In the genomic region with DNA sequence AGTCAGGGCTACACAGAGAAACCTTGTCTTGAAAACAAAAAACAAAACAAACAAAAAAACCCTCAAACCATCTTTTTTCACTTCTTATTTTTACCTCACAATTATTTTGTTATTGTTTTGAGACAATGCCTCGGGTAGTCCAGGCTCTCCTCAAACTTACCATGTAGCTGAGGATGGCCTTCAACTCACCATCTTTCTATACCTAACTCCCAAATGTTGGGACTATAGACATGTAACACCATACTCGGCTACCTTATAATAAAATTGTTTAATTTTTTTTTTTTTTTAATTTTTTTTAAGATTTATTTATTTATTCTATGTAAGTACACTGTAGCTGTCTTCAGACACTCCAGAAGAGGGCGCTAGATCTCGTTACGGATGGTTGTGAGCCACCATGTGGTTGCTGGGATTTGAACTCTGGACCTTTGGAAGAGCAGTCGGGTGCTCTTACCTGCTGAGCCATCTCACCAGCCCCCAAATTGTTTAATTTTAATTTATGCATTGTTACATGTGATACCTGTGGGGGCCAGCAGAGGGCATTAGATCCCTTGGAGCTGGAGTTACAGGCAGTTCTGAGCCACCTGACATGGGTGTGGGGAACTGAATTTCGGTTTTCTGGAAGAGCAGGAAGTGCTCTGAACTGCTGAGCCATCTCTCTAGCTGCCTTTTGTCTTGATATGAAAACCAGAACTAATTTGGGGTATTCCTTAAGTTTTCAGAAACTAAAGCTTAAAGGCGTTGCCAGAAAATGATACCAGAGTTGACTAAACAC, we compare ENCODE assay signal across 8 mouse cellular contexts. TPM values are rescaled to one million over a fixed set of nuclear protein-coding genes. Genes with fewer than 3 reads are reported as not detected.
DNase-seq lines count a peak whose midpoint lies in the region; ATAC-seq lines count a peak whose summit lies in the region.

No protein-coding gene starts in this region.

- no peak overlapping the region for H3K4me2 ChIP-seq in forebrain, embryonic 13.5 days
- H3K4me2 ChIP-seq in intestine, embryonic 14.5 days (ENCODE audit: low read length): no peak overlapping the region

- H3K9ac ChIP-seq in forebrain, embryonic 13.5 days: no peak overlapping the region
- H3K9ac ChIP-seq in intestine, embryonic 14.5 days (ENCODE audit: low read length): no peak overlapping the region

- H3K9me3 ChIP-seq in forebrain, embryonic 13.5 days (replicated peaks): no peaks in the 10 kb centered on the region
- H3K9me3 ChIP-seq in intestine, embryonic 14.5 days (ENCODE audit: control insufficient read depth, low read length): no peaks in the 10 kb centered on the region
- H3K9me3 ChIP-seq in limb, embryonic 10.5 days (replicated peaks): no peaks in the 10 kb centered on the region

- peaks cover 7% of the 10 kb centered on the region for H3K4me1 ChIP-seq in forebrain, embryonic 13.5 days
- no peaks in the 10 kb centered on the region for H3K4me1 ChIP-seq in intestine, embryonic 14.5 days (replicated peaks; ENCODE audit: control insufficient read depth, insufficient read depth, low read length)
- H3K4me1 ChIP-seq in limb, embryonic 10.5 days: peaks cover 3% of the 10 kb centered on the region

- peak; percentile 59 for DNase-seq in right cerebral cortex, adult 18-20 months
- no peak for DNase-seq in right cerebral cortex, postnatal 25 days
- peak; percentile 53 for DNase-seq in c-Kit-positive CD71-positive TER-119-negative erythroid progenitor cells, embryonic 14.5 days (ENCODE audit: low read depth)
- peak; percentile 71 for DNase-seq in intestine, embryonic 14.5 days (ENCODE audit: low spot score)
- DNase-seq in limb, embryonic 10.5 days (ENCODE audit: low spot score): peak; percentile 68
- peak; percentile 79 for DNase-seq in thymus, postnatal 0 days (ENCODE audit: low spot score)

- H3K36me3 ChIP-seq in forebrain, embryonic 13.5 days (ENCODE audit: poor library complexity, severe bottlenecking): peaks cover 54% of the 10 kb centered on the region
- H3K36me3 ChIP-seq in intestine, embryonic 14.5 days (ENCODE audit: control insufficient read depth, insufficient read depth, low read length): peaks cover 68% of the 10 kb centered on the region
- peaks cover 81% of the 10 kb centered on the region for H3K36me3 ChIP-seq in limb, embryonic 10.5 days

- no peak overlapping the region for H3K4me3 ChIP-seq in forebrain, embryonic 13.5 days
- H3K4me3 ChIP-seq in intestine, embryonic 14.5 days (ENCODE audit: low read depth, low read length): no peak overlapping the region
- no peak overlapping the region for H3K4me3 ChIP-seq in limb, embryonic 10.5 days

- 0 out of 2 replicates have a peak, but pooled peaks have one; percentile 38 for ATAC-seq in forebrain, embryonic 13.5 days
- ATAC-seq in intestine, embryonic 14.5 days (replicated peaks; ENCODE audit: low FRiP score, low TSS enrichment, low read depth): peak; percentile 57
- ATAC-seq in monocyte, adult 5-6 weeks (replicated peaks; ENCODE audit: insufficient number of reproducible peaks, low FRiP score, low TSS enrichment, poor library complexity, severe bottlenecking): peak; percentile 81

- no peak overlapping the region for H3K27ac ChIP-seq in forebrain, embryonic 13.5 days
- no peak overlapping the region for H3K27ac ChIP-seq in intestine, embryonic 14.5 days (ENCODE audit: low read depth)
- no peak overlapping the region for H3K27ac ChIP-seq in limb, embryonic 10.5 days

- H3K27me3 ChIP-seq in forebrain, embryonic 13.5 days: no peaks in the 10 kb centered on the region
- no peaks in the 10 kb centered on the region for H3K27me3 ChIP-seq in intestine, embryonic 14.5 days (replicated peaks; ENCODE audit: control insufficient read depth, insufficient read depth, low read length)
- no peaks in the 10 kb centered on the region for H3K27me3 ChIP-seq in limb, embryonic 10.5 days (ENCODE audit: low read depth, poor library complexity, severe bottlenecking)

- WGBS in forebrain, embryonic 13.5 days: 42% methylated on average over 8 of the region's 8 CpGs
- WGBS in intestine, embryonic 14.5 days: 40% methylated on average over 7 of the region's 8 CpGs
- 46% methylated on average over 8 of the region's 8 CpGs for WGBS in limb, embryonic 10.5 days

RNA-seq across cellular contexts. Expression of a gene that starts 6.3 kb away (rescaled TPM):
- polyA plus RNA-seq in forebrain, embryonic 13.5 days (2015; fragmentation: Nextera tagmentation; extraction: Ambion mirVana): 20.4 and 21.3 TPM in 2 replicates
- 14.7 and 18.4 TPM in 2 replicates for polyA plus RNA-seq in intestine, embryonic 14.5 days (2014; fragmentation: Nextera tagmentation; extraction: Ambion mirVana)
- polyA plus RNA-seq in limb, embryonic 10.5 days (2016; fragmentation: Nextera tagmentation; extraction: Ambion mirVana): 35.3 and 37.8 TPM in 2 replicates
- 9.7 to 13.3 TPM (median 11.5 TPM) in 3 replicates for total RNA-seq in monocyte, adult 5-6 weeks (2017)
- polyA plus RNA-seq in thymus, postnatal 0 days (2015; fragmentation: Nextera tagmentation; extraction: Ambion mirVana): 18.7 and 20.8 TPM in 2 replicates

RNA-seq across cellular contexts. Expression of a gene that starts 6.4 kb away (rescaled TPM):
- 26.1 and 28.4 TPM in 2 replicates for polyA plus RNA-seq in forebrain, embryonic 13.5 days (2015; fragmentation: Nextera tagmentation; extraction: Ambion mirVana)
- polyA plus RNA-seq in intestine, embryonic 14.5 days (2014; fragmentation: Nextera tagmentation; extraction: Ambion mirVana): 18.4 and 21.5 TPM in 2 replicates
- polyA plus RNA-seq in limb, embryonic 10.5 days (2016; fragmentation: Nextera tagmentation; extraction: Ambion mirVana): 28.0 and 34.2 TPM in 2 replicates
- 1.1 to 1.2 TPM (median 1.1 TPM) in 3 replicates for total RNA-seq in monocyte, adult 5-6 weeks (2017)
- polyA plus RNA-seq in thymus, postnatal 0 days (2015; fragmentation: Nextera tagmentation; extraction: Ambion mirVana): 8.2 and 11.0 TPM in 2 replicates

RNA-seq across cellular contexts. Expression of a gene that starts 8.6 kb away (rescaled TPM):
- 1.7 and 1.9 TPM in 2 replicates for polyA plus RNA-seq in forebrain, embryonic 13.5 days (2015; fragmentation: Nextera tagmentation; extraction: Ambion mirVana)
- 0.67 and 0.69 TPM in 2 replicates for polyA plus RNA-seq in intestine, embryonic 14.5 days (2014; fragmentation: Nextera tagmentation; extraction: Ambion mirVana)
- 0.49 and 0.66 TPM in 2 replicates for polyA plus RNA-seq in limb, embryonic 10.5 days (2016; fragmentation: Nextera tagmentation; extraction: Ambion mirVana)
- not detected in 3 replicates for total RNA-seq in monocyte, adult 5-6 weeks (2017)
- 0.20 and 0.33 TPM in 2 replicates for polyA plus RNA-seq in thymus, postnatal 0 days (2015; fragmentation: Nextera tagmentation; extraction: Ambion mirVana)

RNA-seq across cellular contexts. Expression of a gene that starts 38.3 kb away (rescaled TPM):
- polyA plus RNA-seq in forebrain, embryonic 13.5 days (2015; fragmentation: Nextera tagmentation; extraction: Ambion mirVana): 1,595 and 1,910 TPM in 2 replicates
- polyA plus RNA-seq in intestine, embryonic 14.5 days (2014; fragmentation: Nextera tagmentation; extraction: Ambion mirVana): 2,668 and 2,809 TPM in 2 replicates
- 1,689 and 1,952 TPM in 2 replicates for polyA plus RNA-seq in limb, embryonic 10.5 days (2016; fragmentation: Nextera tagmentation; extraction: Ambion mirVana)
- 1,916 to 2,189 TPM (median 2,052 TPM) in 3 replicates for total RNA-seq in monocyte, adult 5-6 weeks (2017)
- polyA plus RNA-seq in thymus, postnatal 0 days (2015; fragmentation: Nextera tagmentation; extraction: Ambion mirVana): 3,802 and 3,817 TPM in 2 replicates
